Mouse (Mus musculus): ENCODE results near the gene Kitl.

Kitl gene

GRCm38 (mm10) chr10:100030385-100030784, 15.0 kb downstream of the Kitl start:
- DNase-seq (ENCODE audit: low spot score), result no peak

DNA sequence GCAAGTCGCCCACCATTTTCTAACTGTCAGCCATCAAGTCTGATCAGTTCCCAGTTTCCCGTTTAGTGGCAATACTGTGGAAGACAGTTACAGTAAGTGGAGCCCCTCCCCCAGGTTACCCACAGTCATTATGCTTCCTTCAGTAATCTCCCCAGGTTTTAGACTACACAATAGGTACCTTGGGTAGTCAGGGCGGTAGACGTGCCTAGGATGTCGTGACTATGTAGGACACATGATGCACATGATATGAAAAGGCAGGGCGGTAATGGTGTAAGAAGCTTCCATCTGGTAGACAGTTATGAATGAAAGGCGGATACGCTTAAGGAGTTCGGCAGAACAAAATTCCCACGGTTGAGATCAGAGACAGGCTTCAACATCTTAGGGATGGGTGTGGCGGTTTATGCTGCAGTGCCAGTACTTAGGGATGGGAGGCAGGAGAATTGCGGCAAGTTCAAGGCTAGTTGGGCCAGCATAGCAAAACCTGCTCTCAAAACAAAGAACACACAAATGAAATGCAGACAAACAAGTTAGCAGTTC, 15.6 kb downstream of the Kitl start:
- no peak for DNase-seq (ENCODE audit: low spot score)

DNA sequence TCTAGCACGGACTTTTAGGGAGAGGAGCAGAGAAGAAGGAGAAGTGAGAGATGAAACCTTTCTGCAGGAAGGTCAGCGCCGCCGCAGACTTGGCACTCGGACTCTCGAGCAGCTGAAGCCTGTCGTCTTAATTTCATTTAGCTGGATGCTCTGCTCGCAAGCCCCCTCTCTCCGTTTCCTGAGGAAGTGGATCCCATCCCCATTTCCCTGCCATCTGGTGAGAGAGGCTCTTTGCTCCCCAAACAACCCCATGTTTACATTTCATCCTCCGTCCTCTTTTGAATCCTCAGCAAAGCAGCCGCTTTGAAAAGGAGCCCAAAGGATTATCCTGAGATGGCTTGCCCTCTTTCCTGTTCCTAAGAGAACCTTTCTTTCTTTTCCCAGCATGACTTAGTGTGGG, 16.2 kb downstream of the Kitl start:
- DNase-seq (ENCODE audit: low spot score), result no peak

DNA sequence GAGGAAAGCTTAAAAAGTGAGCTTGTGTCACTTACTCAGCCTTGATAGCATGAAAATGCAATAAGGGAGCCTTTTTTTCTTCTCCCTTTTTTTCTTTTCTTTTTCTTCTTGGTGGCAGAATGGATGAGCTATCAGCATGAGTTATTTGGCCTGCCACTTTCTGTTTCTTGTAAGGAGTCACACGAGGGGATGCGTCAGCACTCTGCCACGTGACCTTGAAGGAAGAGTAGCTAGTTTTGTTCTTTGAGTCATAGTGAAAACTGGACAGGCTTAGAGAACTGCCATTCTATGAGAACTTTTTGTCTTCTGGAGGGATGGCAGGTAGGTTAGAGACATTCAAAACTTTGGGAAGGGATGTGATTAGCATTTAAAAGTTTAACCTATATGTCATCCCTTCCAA, 17.1 kb downstream of the Kitl start:
- DNase-seq (ENCODE audit: low spot score), result no peak

DNA sequence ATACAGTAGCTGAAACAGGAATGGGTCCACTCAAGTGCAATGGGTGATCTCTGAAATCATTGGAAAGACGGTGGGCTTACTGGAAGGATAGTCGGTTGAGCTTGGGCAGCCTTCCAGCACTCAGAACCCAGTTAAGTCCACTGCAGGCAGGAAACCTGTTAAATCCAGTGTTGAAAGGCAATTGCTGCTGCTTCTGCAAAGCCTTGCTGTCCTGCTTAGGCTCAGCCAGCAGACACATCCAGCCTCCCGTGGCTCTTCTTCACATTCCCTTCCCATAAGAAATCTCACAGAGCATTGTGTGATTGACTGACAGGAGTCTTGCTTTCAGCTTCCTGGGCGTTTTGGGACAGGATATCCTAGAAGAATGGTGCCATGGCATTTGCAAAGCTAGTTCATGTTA, 20.6 kb downstream of the Kitl start:
- DNase-seq (ENCODE audit: low spot score), result no peak

- DNase-seq (ENCODE audit: low spot score), result no peak
These were observed 23.0 kb downstream of the Kitl start for GRCm38 (mm10) chr10:100038342-100038898.

DNA sequence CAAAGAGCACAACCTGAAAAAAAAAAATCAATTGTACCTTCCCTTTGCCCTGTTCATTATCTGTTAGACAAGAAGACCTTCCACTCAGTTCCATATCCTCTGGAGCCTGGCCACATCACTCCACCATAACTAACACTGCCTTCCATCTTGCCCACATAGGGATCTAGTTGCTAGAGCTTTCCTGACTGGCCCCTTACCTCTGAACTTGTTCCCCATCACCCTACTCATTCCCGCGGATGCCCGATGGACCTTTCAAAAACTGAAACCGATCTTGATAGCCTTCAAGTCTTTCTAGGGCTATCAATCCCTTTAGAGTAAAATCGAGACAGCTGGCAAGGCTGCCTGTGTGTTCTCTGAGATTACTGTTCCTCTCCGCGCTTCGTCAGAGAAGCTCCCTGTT, 23.6 kb downstream of the Kitl start:
- no peak for DNase-seq (ENCODE audit: low spot score)

DNA sequence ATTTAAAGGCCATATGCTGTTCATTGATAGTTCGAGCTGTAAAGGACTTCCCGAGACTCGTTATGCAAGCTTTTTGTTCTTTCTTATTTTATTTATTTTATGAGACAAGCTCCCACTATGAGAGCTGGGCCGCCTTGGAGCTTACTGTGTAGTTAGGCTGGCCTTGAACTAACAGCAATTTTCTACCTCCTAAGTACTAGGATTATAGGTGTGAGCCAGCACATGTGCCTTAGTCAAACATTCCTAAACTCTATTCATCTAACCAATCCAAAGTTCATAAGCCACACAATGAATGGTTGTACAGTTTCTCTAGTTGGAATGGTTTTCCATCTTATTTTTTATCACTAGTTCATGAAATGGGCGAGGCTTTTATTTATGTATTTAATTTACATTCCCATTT, 28.3 kb downstream of the Kitl start:
- no peak for DNase-seq (ENCODE audit: low spot score)

DNA sequence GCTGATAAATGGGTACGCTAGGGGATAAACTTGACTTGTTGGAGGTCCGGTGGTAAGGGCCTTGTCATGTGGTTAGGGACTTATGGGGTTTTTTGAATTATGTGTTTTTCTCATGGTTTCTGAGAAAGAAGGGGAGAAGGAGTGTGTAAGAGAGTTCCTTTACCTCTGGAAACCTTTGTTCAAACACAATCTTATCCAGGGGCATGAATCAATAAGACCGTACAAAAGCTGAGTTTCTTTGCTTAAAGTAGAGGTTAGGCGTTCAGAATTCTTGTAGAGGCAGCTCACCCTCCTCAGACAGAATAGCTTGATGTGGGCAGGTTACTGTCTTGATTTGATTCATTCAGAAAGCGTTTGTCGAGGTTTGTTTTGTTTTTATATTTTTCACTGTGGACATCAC, 28.7 kb downstream of the Kitl start:
- DNase-seq (ENCODE audit: low spot score), result no peak

DNA sequence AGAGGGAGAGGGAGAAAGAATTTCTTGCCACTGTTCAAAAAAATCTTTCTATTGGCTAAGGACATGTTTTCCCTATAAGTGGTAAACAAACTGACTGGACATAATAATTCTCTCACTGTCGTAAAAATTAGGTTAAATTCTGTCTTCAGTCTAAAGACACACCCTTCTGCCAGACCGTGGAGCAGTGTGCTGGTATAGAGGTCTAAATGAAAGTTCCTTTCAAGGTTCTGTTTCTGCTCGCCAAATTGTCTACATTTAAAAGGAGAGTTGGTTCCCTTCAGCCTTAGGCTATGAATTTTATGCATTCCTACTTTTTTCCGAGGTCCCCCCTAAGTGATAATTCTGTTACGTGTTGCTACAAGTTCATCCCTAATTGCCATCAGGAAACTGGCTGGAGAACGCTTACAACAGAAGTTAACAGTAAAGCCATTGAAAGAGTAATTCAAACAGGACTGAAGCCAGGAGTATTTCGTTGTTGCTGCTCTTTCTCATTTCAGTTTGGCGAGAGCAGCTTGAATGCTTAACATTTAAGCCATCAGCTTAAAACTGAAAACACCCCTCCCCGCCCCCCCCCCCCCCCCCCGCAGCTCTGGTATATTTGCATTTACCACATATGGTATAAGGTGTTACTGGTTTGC, 35.8 kb downstream of the Kitl start:
- DNase-seq (ENCODE audit: low spot score), result no peak

DNA sequence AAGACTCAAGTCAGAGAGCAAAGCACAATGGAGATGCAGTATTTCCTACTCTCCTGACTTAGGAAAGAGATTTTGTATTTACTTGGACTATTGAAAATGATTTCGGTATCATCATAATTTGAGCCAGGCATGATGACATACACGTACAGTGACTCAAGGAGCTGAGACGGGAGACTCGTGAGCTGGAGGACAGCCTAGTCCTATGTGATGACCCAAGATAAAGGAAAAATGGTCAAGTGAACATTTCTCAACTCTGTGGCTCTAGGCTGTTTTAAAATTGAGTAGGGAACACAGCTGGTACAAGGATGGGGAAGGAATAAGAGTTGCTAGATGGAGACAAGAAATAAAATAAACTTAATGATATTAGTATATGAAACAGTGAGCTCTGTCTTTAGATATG, 37.0 kb downstream of the Kitl start:
- DNase-seq (ENCODE audit: low spot score), result no peak

- no peak for DNase-seq (ENCODE audit: low spot score)
These were observed 37.5 kb downstream of the Kitl start for GRCm38 (mm10) chr10:100052911-100053310.

DNA sequence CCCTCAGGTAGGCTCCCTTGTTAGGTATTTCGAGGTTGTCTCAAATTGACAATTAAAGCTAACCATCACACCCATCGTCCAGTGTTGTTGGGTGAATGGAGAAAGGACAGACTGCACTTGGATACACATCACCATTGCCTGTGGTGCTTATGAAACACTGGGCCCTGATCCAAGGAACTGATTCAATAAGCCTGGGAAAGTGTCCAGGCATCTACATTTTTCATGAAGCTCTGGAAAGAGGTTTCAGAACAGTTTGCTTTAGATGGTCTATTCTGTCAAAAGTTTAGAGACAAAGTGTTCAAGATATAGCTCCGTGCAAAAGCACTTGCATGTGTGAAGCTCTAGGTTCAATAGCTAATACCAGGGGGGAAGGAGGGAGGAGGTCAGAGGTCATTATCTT, 38.6 kb downstream of the Kitl start:
- DNase-seq (ENCODE audit: low spot score), result no peak

DNA sequence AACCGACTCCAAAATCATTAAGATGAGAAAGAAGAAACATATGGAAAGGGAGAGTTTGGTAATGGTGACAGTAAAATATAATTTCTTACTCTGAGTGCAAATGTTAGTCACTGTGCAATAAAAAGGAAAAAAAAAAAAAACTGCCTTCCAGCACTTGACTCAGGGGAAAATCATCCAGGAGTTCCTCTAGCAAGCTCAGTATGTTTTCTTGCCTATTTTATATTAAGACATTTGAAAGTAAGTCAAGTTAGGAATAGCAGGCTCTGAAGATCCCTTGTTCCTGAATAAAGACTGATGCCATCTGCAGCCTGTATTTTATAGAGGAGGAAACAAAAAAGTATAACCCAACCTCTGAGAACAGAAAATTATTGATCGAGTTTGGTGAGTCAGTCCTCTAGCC, 39.7 kb downstream of the Kitl start:
- no peak for DNase-seq (ENCODE audit: low spot score)

GRCm38 (mm10) chr10:100057106-100057623, 41.7 kb downstream of the Kitl start:
- no peak for DNase-seq (ENCODE audit: low spot score)

DNA sequence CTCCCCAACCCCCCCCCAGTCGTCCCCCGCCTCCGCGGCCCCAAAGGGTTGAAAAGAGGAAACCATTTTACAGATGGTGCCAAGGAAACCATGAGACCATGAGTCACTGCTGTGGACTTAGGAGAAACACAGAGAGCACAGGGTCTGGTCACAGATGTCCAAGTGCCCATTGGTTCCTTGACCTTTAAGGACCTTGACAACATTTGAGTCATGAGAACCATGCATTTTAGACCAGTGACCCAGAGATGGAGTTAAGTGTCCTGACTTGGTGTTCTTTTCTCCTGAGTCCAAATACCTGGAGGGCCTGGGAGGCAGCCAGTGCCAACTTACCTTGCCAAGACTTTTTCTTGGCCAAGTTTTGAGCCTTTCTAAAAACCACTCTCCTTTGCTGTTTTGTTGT, 43.9 kb downstream of the Kitl start:
- DNase-seq (ENCODE audit: low spot score), result no peak

- no peak for DNase-seq (ENCODE audit: low spot score)
These were observed 50.3 kb downstream of the Kitl start for GRCm38 (mm10) chr10:100065529-100066301.

DNA sequence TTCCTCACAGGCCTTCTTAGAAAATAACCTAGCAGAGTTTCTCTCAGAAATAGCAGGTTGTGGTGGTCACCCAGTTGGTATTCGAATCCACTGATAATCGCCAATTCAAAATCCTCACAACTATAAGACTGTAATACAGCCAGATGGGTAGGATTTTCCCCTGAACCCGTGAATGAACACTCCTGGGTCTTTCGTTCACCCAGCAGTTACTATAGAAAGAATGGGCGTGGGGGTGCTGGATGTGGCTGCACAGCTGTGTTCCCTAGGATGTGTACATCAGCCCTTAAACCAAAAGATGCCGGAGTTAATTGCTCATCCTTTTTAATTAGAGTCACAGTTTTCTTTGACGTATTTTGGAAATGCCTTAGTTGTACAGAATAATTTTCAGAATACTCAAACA, 50.9 kb downstream of the Kitl start:
- no peak for DNase-seq (ENCODE audit: low spot score)

DNA sequence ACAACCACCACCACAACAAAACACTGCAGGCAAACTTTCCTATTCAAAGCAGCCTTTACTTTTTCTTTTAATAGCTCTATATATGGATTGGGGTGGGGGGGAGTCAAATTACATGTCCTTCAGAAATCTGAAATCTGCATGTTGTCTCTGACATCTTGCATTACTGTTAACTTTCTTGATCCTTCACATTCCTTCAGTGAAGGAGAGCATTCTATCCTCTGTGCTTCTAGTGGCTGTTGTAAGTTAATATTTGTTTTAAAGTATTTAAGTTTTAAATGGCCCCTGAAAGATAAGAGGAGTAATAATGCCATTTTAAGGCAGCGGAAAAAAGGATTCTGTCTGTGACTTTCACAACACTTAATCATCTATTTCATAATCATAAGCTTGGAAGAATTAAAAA, 57.2 kb downstream of the Kitl start:
- no peak for DNase-seq (ENCODE audit: low spot score)

GRCm38 (mm10) chr10:100073092-100073491, 57.7 kb downstream of the Kitl start:
- no peak for DNase-seq (ENCODE audit: low spot score)

- DNase-seq (ENCODE audit: low spot score), result no peak
These were observed 85.7 kb downstream of the Kitl start for GRCm38 (mm10) chr10:100101115-100101514.

- DNase-seq (ENCODE audit: low spot score), result no peak
These were observed 95.8 kb downstream of the Kitl start for GRCm38 (mm10) chr10:100111209-100111608.

GRCm38 (mm10) chr10:100115570-100115969, 100.1 kb downstream of the Kitl start:
- no peak for DNase-seq (ENCODE audit: low spot score)
